Mouse (Mus musculus): ENCODE data around the gene Sirt6. TPM values are rescaled to one million over a fixed set of nuclear protein-coding genes. Genes with fewer than 3 reads are reported as not detected.

Gene Sirt6
- polyA plus RNA-seq, 1 experiment from 2014 or later = 25.4 TPM

DNA sequence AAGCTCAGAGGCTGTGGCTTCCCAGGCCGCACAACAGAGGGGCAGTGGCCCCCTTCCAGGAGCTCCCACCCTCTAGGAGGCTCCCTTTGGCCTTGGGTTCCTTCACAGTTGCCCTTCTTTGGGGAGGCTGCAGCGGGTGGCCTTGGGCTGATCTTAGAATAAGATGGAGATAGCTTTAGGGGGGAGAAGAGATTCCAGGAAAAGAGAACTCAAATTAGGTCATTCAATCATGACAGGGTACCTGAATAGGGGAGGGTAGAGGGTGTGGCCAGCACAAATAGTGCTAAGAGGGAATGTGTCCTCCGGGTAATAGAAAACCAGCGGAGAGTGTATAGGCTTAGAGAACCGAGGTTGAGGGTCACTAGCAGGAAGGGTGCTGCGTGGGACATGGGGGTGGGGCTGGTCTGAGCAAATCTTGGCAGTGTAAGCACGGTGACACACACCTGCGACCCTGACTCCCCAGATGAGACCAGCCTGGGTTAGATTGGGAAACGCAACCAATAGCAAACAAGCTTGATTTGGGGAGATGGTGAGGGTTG is 55.4 kb downstream of the Sirt6 start:
- H3K9me3 ChIP-seq (replicated peaks) = no peaks in the 10 kb centered on the region
- H3K4me2 ChIP-seq = peak overlapping the region; percentile 83
- H3K4me1 ChIP-seq (replicated peaks) = peaks cover 67% of the 10 kb centered on the region
- H3K4me3 ChIP-seq = peak overlapping the region; percentile 25
- peak overlapping the region; percentile 14; the same call in 1 of the 2 replicates for H3K9ac ChIP-seq
- H3K27ac ChIP-seq (ENCODE audit: poor library complexity, severe bottlenecking) = peak overlapping the region; percentile 17; the same call in 1 of the 2 replicates
- H3K27me3 ChIP-seq (replicated peaks) = 0 out of 2 replicates have a peak, but pooled peaks cover 6% of the 10 kb centered on the region
- H3K36me3 ChIP-seq = no peaks in the 10 kb centered on the region
- ATAC-seq (ENCODE audit: insufficient number of reproducible peaks, low FRiP score) = no peak
- WGBS = 9% methylated on average over 9 of the region's 9 CpGs

Other genes starting within 250 kb of the Sirt6 start
- 96.4 and 99.5 TPM in 2 replicates for gene Fzr1, start 249.3 kb downstream of the Sirt6 start, polyA plus RNA-seq (2016; fragmentation: Nextera tagmentation; extraction: Ambion mirVana)
- gene Dohh, start 243.4 kb downstream of the Sirt6 start, polyA plus RNA-seq (2016; fragmentation: Nextera tagmentation; extraction: Ambion mirVana) = 66.7 and 66.9 TPM in 2 replicates
- gene Gm48551, start 243.3 kb downstream of the Sirt6 start, polyA plus RNA-seq (2016; fragmentation: Nextera tagmentation; extraction: Ambion mirVana) = 1.9 and 2.2 TPM in 2 replicates
- gene Gm48552, start 238.8 kb downstream of the Sirt6 start, polyA plus RNA-seq (2016; fragmentation: Nextera tagmentation; extraction: Ambion mirVana) = 1.2 and 1.8 TPM in 2 replicates
- 2.9 and 4.3 TPM in 2 replicates for gene Smim24, start 234.7 kb downstream of the Sirt6 start, polyA plus RNA-seq (2016; fragmentation: Nextera tagmentation; extraction: Ambion mirVana)
- gene Nfic, start 172.2 kb downstream of the Sirt6 start, polyA plus RNA-seq (2016; fragmentation: Nextera tagmentation; extraction: Ambion mirVana) = 39.3 and 40.7 TPM in 2 replicates
- gene Celf5, start 145.1 kb downstream of the Sirt6 start, polyA plus RNA-seq (2016; fragmentation: Nextera tagmentation; extraction: Ambion mirVana) = 0.19 and 0.28 TPM in 2 replicates
- gene Ncln, start 131.4 kb downstream of the Sirt6 start, polyA plus RNA-seq (2016; fragmentation: Nextera tagmentation; extraction: Ambion mirVana) = 54.9 and 60.2 TPM in 2 replicates
- gene S1pr4, start 127.7 kb downstream of the Sirt6 start, polyA plus RNA-seq (2016; fragmentation: Nextera tagmentation; extraction: Ambion mirVana) = 0.42 and 0.52 TPM in 2 replicates
- 1.9 and 2.3 TPM in 2 replicates for gene Gna15, start 103.6 kb downstream of the Sirt6 start, polyA plus RNA-seq (2016; fragmentation: Nextera tagmentation; extraction: Ambion mirVana)
- gene Gna11, start 82.6 kb downstream of the Sirt6 start, polyA plus RNA-seq (2016; fragmentation: Nextera tagmentation; extraction: Ambion mirVana) = 58.4 and 66.2 TPM in 2 replicates
- gene Aes, start 68.3 kb downstream of the Sirt6 start, polyA plus RNA-seq (2016; fragmentation: Nextera tagmentation; extraction: Ambion mirVana) = 636 and 677 TPM in 2 replicates
- gene Tle2, start 53.2 kb downstream of the Sirt6 start, polyA plus RNA-seq (2016; fragmentation: Nextera tagmentation; extraction: Ambion mirVana) = 25.8 and 30.8 TPM in 2 replicates
- gene Tle6, start 26.7 kb downstream of the Sirt6 start, polyA plus RNA-seq (2016; fragmentation: Nextera tagmentation; extraction: Ambion mirVana) = 27.2 and 27.4 TPM in 2 replicates
- gene BC025920, start 21.5 kb downstream of the Sirt6 start, polyA plus RNA-seq (2016; fragmentation: Nextera tagmentation; extraction: Ambion mirVana) = 0.50 and 0.72 TPM in 2 replicates
- gene Ankrd24, start 743 bp upstream of the Sirt6 start, polyA plus RNA-seq (2016; fragmentation: Nextera tagmentation; extraction: Ambion mirVana) = 9.6 and 12.1 TPM in 2 replicates
- gene Gm10778, start 21.3 kb upstream of the Sirt6 start, polyA plus RNA-seq (2016; fragmentation: Nextera tagmentation; extraction: Ambion mirVana) = 3.3 and 3.5 TPM in 2 replicates
- gene Zfp433, start 77.0 kb upstream of the Sirt6 start, polyA plus RNA-seq (2016; fragmentation: Nextera tagmentation; extraction: Ambion mirVana) = 10.3 and 11.5 TPM in 2 replicates
- gene Gm3055, start 143.4 kb upstream of the Sirt6 start, polyA plus RNA-seq (2016; fragmentation: Nextera tagmentation; extraction: Ambion mirVana) = 3.9 and 4.5 TPM in 2 replicates
- 1.7 TPM in 2 replicates for gene Gm4767, start 184.4 kb upstream of the Sirt6 start, polyA plus RNA-seq (2016; fragmentation: Nextera tagmentation; extraction: Ambion mirVana)
- 4.8 and 6.7 TPM in 2 replicates for gene Gm32687, start 236.1 kb upstream of the Sirt6 start, polyA plus RNA-seq (2016; fragmentation: Nextera tagmentation; extraction: Ambion mirVana)

Measured in heart, embryonic 12.5 days (tissue).